Mouse (Mus musculus) frontal cortex, postnatal 14 days (tissue): ENCODE data around the gene Lrrc51.

ENCODE experiments used
- DNase-seq, 2 experiments: peaks; one replicate each; pipeline ENCODE4 v3.0.0; 2022; ENCODE audit warnings: low spot score in 2 of 2

Lrrc51 gene

GRCm38 (mm10) chr7:101884160-101884559 lies 49.5 kb downstream of the Lrrc51 start:
- no peak for DNase-seq

DNA sequence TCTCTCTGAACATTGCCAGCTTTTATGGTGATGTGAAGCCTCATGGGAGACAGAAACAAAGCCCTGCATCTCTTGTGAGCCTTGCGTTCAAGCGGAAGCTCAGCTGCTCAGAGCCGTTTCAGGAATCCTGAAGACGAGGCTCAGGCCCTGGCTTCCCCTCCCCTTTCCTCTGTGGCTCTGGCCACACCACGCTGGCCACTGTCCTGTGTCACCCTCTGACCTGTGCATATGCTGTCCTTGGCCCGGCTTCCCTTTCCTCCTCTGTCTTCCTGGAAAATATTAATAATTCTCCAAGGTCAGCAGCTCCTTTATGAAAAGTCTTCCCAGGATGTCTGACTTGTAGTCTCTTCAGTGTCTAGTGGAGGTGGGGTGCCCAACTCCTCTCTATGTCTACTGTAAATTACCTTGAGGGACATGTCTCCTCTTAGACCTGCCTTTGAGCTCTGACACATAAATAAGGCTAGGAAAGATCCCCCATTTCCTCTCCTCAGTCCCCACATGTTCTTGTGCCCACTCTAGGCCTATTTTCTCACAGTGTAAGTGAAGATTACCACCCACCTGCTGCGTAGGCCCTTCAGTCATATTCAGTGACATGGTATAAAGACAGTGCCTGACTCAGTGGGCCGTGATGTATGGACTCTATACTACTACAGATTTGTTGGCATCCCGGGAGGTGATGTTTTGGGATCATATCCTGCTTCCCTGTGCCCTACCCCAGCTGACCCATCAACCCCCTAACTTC lies 51.1 kb downstream of the Lrrc51 start:
- no peak for DNase-seq

DNA sequence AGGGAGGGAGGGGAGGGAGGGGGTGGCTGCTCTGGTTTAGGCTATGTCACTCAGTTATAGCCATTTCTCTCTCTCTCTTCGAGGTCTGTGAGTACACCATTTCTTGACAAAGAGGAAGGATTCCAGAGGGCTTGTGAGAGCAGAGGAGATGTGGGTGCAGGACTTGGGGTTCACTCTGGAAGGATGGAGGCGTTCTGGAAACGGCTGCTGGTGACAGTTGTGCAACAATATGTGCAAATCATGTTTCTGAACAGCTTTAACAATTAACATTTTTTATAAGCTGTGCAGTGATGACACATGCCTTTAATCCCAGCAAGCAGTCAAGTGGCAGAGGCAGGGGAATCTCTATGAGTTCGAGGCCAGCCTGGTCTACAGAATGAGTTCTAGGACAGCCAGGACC lies 52.8 kb downstream of the Lrrc51 start:
- DNase-seq, result no peak

- no peak for DNase-seq
Measured at GRCm38 (mm10) chr7:101875978-101876377, 57.7 kb downstream of the Lrrc51 start.

DNA sequence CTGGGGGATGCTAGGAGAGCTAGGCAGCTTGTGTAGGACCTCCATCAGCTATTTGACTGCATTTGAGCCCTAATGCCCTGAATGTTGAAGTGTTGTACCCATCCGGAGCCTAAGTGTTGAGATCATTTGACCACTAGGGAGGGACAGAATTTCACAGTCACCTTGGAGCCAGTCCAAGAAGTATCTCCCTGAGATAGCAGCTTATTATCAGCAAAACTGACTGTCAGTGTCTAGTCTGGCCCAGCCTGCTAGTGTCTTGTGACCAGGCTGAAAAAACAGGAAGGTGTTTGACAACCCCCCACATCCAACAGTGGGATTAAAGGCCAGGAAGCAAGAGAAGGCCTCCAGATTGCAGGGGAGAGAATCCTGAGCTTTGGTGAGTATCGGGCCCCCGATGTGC lies 62.4 kb downstream of the Lrrc51 start:
- no peak for DNase-seq

GRCm38 (mm10) chr7:101870629-101871028 lies 63.1 kb downstream of the Lrrc51 start, which contains the start of gene Folr1:
Folr1 (minus strand) TSS chr7:101870788.
- no peak for DNase-seq

DNA sequence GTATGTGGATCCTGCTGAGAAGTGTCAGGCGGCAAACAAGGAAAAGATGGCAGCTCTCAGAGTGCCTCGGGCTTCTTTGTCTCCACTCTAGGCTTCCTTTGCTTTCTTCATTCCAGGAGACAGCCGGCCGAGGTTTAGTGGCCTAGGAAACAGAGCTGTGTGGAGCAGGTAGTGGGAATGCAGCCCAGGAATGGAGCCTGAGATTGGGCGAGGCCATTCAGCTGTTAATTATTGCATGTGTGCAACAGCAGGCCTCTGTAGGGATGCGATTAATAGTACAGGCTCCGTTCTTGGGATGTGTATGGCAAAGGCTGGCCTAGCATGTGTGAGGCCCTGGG lies 64.6 kb downstream of the Lrrc51 start:
- DNase-seq, result no peak

DNA sequence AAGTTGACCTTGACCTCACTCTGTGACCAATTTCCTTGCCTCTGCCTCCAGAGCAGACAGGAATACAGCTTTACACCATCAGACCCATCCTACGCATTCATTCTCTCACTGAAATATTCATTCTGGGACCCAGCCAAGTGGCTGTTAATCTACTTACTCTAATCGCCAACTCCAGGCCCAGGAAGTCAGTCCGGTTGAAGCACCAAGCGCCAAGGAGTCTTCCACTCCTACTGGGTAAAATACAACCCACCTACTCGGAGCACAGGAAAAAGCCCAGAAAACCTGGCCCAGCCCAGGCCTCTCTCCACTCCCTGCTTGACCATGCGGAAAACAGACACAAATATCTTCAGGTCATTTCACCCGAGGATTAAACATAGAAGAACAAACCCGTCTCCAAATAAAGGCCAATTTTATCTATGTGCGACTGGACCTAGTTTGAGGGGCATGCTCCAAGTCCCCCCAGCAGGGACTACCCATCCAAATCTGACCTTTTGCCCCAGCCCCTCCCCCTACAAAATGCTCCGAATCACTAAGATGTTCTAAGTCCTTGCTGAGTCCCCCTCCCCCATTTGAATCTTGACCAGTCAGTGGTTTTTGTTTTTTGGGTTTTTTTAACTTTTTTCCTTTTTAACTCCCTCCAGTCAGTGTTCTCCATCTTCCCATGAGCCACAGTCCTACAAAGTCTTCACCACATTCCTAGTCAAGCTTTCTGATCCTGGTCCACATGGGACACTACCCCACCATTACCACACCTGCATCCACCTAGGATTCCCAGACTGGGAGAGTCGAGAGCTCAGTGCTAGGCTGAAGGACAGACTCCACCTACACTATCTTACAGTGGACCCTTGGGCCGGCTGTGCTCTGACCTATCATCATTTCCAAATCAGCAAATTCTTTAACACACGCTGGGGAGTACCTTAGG lies 65.2 kb downstream of the Lrrc51 start:
- DNase-seq, result no peak

DNA sequence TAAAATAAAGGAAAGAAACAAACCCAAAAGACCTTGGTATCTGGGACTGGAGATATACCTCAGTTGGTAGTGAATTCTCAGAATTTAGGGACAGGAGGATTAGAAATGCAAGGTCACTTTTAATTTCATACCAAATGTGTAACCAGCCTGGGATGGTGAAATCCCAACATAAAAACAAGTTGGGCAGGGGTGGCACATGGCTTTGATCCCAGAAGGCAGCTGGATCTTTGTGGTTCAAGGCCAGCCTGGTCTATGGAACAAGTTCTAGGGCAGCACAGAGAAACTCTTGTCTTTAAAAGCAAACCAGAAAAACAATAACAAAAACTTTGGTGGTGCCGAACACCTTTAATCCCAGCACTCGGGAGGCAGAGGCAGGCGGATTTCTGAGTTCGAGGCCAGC lies 66.2 kb downstream of the Lrrc51 start:
- DNase-seq, result no peak

DNA sequence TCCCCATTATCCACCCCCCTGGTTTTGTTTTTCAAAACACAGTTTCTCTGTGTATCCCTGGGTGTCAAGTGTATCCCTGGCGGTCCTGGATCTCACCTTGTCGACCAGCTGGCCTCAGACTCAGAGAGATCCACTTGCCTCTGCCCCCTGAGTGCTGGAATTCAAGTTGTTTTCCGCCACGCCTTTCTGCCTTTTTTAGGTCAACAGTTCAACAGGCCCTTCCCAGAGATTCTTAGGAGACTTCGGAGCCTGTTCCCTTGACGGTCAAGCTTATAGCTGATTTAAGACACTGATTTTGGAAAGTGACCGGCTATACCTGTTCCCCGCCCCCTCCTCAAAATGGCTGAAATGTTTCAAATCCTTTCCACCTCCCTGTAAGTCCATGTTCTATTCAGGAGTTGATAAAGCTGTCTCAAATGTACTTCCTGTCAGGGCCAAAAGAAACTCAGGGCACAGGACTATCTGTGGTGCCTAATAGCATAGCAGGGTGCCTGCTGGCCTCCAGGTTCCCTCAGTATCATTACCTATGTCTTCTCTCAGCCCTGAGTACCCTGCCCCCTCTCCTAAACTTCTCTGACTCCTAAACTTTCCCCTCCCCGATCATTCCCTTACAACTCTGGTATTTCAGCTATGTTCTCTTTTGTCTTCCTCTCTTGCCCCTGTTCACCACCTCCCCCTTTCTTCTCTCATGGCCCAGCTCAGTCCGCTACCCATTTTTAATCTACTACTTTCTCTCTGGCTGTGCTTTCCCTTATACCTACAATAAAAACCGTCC lies 67.0 kb downstream of the Lrrc51 start:
- DNase-seq, result no peak

DNA sequence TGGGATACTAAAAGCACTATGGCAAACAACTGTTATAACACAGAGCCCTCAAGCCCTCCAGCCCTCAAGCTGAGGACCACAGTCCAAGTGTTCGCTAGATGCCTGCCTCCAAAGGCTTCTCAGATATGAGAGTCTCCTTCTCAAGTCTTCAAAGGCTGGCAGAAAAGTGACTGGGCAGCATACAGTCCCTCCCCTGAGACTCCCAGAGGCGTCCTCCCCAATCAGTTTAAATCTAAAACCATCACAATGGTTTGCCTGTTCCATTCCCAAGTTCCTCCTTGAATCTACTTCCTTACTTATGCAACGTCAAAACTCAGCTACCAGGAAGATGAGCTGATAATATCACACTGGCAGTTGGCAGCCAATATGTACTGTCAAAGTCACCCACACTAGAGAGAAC lies 70.3 kb downstream of the Lrrc51 start, which contains the start of gene Anapc15:
Gene Anapc15, plus strand, starts transcription at position 301 of the 400 bp plus-strand sequence.
- DNase-seq, result no peak
